Mouse (Mus musculus) spleen, adult 2 months (tissue): ENCODE data around the gene Dexi. TPM values are rescaled to one million over a fixed set of nuclear protein-coding genes. Genes with fewer than 3 reads are reported as not detected.

Source experiments
- DNase-seq, 2 experiments: peaks; one replicate each; pipeline versions ENCODE4 v3.0.0 to v3.0.0-alpha.2; 2012 to 2021; ENCODE audit warnings: low spot score in 2 of 2, low read depth in 1 of 2
- H3K27ac ChIP-seq: fragments of 200-500 bp; 2 replicates; pipeline ENCODE4 v1.5.1; 2012; ENCODE audit warnings: low read length, inconsistent platforms; ENCODE audit not compliant: insufficient read depth
- H3K27me3 ChIP-seq: fragments of 200-500 bp; 2 replicates; pipeline ENCODE4 v1.6.1; 2012; ENCODE audit warnings: mild to moderate bottlenecking, moderate library complexity, low read length, inconsistent platforms; ENCODE audit not compliant: control insufficient read depth, insufficient read depth
- H3K36me3 ChIP-seq: fragments of 200-500 bp; 2 replicates; pipeline ENCODE4 v1.6.1; 2012; ENCODE audit warnings: mild to moderate bottlenecking, low read length, inconsistent platforms; ENCODE audit not compliant: control insufficient read depth, insufficient read depth
- H3K4me1 ChIP-seq: fragments of 200-500 bp; 2 replicates; pipeline ENCODE4 v1.6.1; 2011; ENCODE audit warnings: inconsistent platforms; ENCODE audit not compliant: control insufficient read depth, insufficient read depth, insufficient read length
- H3K4me3 ChIP-seq: fragments of 200-500 bp; 2 replicates; pipeline ENCODE4 v1.5.1; 2011; ENCODE audit warnings: mild to moderate bottlenecking, inconsistent platforms; ENCODE audit not compliant: insufficient read depth, insufficient read length; ENCODE audit errors: extremely low read depth
- CTCF ChIP-seq: fragments of 200-500 bp; IDR thresholded peaks from 2 replicates; pipeline ENCODE4 v1.5.1; 2011; ENCODE audit warnings: mild to moderate bottlenecking, inconsistent platforms; ENCODE audit not compliant: insufficient read depth, insufficient read length, insufficient replicate concordance; ENCODE audit errors: extremely low read depth
- POLR2A ChIP-seq: fragments of 200-500 bp; IDR thresholded peaks from 2 replicates; pipeline ENCODE4 v1.6.1; 2011; ENCODE audit warnings: low read depth, low read length, inconsistent platforms
- WGBS: fragments of 180-500 bp; shearing (Covaris S2); methylation state at CpG from one replicate; pipeline ENCODE4 v1.1.7; 2018; 5-methylcytosine and 5-hydroxymethylcytosine counted together
- polyA plus RNA-seq: library from polyadenylated mRNA; depleted of rRNA; stranded (reverse); fragments of >200 nt; gene quantifications from 2 replicates; pipeline ENCODE4 v1.2.3, GENCODE M21; 2012

Dexi gene
- polyA plus RNA-seq, 1 experiment, result 40.8 TPM

DNA sequence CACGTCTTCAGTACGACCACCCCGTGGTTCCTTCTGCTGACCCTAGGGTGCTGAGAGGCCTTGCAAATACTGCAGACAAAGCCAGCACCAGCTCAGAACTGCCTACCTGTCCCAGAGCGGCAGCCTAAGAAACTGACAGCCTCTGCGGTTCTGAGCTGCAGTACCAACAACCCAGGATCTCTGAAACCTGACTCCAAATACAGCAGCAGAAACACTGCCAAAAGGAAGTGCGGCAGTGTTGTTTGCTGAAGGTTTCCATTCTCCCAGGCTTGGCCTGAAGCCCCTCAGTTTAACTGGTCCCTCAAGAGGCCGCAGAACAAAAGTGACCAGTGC is 1.3 kb downstream of the Dexi start:
- no peak for DNase-seq
- H3K4me3 ChIP-seq, result peak overlapping the region; percentile 73; the same call in 1 of the 2 replicates
- H3K27me3 ChIP-seq, result no peaks in the 10 kb centered on the region
- H3K36me3 ChIP-seq, result no peaks in the 10 kb centered on the region
- TF ChIP-seq POLR2A (no peak), CTCF (no peak)
- H3K27ac ChIP-seq, result peak overlapping the region; percentile 25; the same call in 1 of the 2 replicates
- peaks cover 9% of the 10 kb centered on the region; the same call in 1 of the 2 replicates for H3K4me1 ChIP-seq
- WGBS, result 25% methylated on average over 7 of the region's 7 CpGs

DNA sequence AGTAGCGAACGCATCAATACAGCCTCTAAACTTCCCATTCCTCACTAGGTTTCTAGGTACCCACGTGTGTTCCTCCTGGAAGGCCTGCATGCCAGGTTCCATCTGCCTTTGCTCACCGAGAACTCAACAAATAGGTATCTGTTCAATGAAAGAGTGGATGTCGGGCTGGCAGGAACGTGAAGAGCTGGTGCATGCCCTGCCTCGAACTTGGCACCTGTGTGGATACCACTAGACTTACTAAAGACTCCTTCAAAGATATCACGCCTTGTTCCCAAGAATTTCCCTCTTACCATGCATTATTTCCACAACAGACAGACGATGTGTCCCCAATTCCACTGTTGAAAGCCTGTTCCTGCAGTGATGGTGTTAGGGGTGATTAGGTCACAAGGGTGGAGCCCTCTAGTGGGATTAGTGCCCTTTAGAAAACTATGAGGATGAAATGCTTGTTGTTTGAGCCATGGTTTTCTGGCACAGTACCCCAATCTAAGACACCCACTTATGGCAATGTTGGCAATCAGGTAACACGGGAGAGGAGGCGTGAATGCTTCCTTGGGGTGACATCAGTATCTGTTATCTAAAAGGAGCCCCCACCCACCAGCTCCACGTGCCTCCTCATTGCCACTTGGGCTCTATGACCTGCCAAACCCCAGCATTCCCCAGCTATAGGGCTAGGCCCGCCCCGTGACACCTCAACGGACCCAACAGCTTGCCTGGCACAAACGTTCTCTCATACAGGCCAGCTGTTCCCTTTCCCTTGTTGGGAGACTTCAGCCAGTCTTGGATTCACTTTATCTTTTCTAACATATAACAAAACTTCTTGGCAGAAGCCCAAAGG is 1.9 kb downstream of the Dexi start:
- no peak overlapping the region for H3K27ac ChIP-seq
- no peaks in the 10 kb centered on the region for H3K27me3 ChIP-seq
- DNase-seq, result no peak
- H3K4me3 ChIP-seq, result peak overlapping the region; percentile 73
- WGBS, result 67% methylated on average over 16 of the region's 16 CpGs
- H3K36me3 ChIP-seq, result no peaks in the 10 kb centered on the region
- H3K4me1 ChIP-seq, result peaks cover 11% of the 10 kb centered on the region; the same call in 1 of the 2 replicates
- TF ChIP-seq CTCF (no peak), POLR2A (no peak)

DNA sequence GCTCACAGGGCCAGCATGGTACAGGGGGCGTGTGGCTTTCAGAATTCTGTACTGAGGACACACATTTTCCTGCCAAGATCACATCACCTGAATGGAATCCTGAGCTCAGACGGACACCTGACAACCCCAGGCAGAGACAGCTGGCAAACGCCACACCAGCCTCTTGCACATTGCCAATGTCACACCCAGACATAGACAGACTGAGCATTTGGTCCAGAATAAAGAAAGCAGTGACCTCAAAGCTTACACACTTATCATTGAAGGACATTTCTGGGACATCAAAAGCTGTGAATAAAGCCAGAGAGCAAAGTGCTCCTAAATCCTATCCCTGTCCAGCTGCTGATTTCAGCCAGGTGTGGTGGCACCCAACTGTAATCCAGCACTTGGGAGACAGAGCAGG is 5.9 kb downstream of the Dexi start:
- H3K4me3 ChIP-seq, result no peak overlapping the region
- peaks cover 8% of the 10 kb centered on the region; the same call in 1 of the 2 replicates for H3K4me1 ChIP-seq
- H3K27me3 ChIP-seq, result no peaks in the 10 kb centered on the region
- TF ChIP-seq CTCF (no peak), POLR2A (no peak)
- DNase-seq, result no peak
- no peak overlapping the region for H3K27ac ChIP-seq
- WGBS, result 90% methylated on average over 3 of the region's 3 CpGs
- peaks cover 3% of the 10 kb centered on the region for H3K36me3 ChIP-seq

DNA sequence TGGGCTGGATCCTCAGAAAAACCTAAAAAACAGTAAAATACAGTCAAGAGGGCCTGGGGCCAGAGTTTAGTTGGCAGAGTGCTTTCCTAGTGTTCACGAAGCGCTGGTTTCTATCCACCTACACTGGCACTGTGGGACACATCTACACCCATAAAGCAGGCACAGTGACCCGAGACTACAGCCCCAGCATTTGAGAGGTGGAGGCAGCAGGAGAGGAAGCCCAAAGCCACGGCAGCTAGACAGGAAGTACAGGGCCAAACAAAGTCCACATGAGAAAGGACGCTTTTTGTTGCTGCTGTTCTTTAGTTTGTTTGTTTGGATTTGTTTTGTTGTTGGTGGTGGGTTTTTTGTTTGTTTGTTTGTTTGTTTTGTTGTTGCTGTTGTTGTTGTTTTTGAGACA is 6.5 kb downstream of the Dexi start:
- Histone ChIP-seq H3K27ac (no peak overlapping the region), H3K4me1 (peaks cover 8% of the 10 kb centered on the region; the same call in 1 of the 2 replicates)
- peak in 1 of 2 experiments; percentile 53 for DNase-seq

DNA sequence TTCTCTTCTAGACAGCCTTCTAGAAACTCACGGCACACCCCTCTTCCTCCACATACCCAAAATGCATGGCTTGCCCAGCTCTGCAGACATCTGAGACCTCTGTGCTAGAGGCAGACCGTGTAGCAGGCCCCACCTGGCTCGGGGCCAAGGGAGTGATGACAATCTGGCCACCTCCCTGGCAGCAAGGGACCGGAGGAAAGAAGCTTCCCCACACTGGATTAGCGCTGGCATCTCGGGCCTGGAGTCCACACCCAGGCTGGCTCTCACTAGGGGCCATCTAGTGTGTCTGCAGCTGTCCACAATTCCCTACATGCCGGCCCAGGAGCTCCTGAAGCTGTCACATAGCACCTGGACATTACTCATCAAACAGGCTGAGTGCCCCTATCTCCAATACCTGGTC is 8.3 kb downstream of the Dexi start:
- DNase-seq, result no peak
- Histone ChIP-seq H3K27me3 (no peaks in the 10 kb centered on the region), H3K36me3 (peaks cover 19% of the 10 kb centered on the region), H3K4me1 (peaks cover 2% of the 10 kb centered on the region; the same call in 1 of the 2 replicates), H3K4me3 (no peak overlapping the region), H3K27ac (no peak overlapping the region)
- WGBS, result 85% methylated on average over 7 of the region's 7 CpGs
- TF ChIP-seq CTCF, result no peak
- no peak for TF ChIP-seq POLR2A

More for the DNA sequence above, 6.5 kb downstream of the Dexi start:
- Histone ChIP-seq H3K36me3 (peaks cover 8% of the 10 kb centered on the region), H3K27me3 (no peaks in the 10 kb centered on the region), H3K4me3 (no peak overlapping the region)
- WGBS, result 40% methylated on average over 5 of the region's 5 CpGs
- TF ChIP-seq CTCF (no peak), POLR2A (no peak)

DNA sequence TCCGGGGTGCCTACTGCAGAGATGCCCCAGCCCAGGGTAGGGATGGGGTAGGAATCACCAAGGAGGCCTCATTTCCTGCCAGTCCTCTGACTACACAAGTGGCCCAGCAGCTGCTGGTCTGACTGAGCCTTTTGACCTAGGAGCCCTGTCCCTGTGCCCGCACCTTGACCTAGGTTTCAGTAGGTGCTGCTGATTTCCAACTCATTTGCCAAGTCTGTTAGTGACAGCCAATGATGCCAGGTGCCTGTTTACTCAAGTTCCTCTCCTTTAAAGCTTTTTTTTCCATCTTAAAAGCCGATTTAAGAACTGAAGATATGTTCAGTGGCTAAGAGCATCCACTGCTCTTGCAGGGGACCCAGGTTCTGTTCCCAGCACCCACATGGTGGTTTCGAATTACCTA is 9.1 kb downstream of the Dexi start:
- Histone ChIP-seq H3K36me3 (peaks cover 19% of the 10 kb centered on the region), H3K27me3 (no peaks in the 10 kb centered on the region), H3K4me1 (0 out of 2 replicates have a peak, but pooled peaks cover 2% of the 10 kb centered on the region), H3K4me3 (no peak overlapping the region), H3K27ac (no peak overlapping the region)
- 91% methylated on average over 4 of the region's 4 CpGs for WGBS
- no peak for DNase-seq
- TF ChIP-seq CTCF (no peak), POLR2A (no peak)

DNA sequence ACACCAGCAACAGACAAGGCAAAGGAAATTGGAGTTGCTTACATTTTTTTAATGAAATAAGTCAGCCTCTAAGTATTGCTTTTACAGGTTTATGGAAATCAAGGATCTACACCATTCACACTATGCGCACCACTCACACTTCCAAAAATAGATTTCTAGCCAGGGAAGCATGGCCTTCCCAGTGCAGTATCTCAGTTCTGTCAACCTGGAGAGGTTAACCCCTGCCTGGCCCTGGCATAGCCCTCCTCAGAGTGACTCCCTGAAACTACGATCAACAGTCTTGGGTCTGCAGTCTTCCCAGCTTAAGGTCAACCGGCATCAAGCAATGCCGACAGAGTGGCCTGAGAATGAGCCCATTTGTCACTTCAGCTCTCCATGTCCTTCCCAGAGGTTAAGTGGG is 12.7 kb downstream of the Dexi start:
- Histone ChIP-seq H3K27ac (no peak overlapping the region), H3K27me3 (no peaks in the 10 kb centered on the region), H3K4me3 (no peak overlapping the region), H3K36me3 (peaks cover 42% of the 10 kb centered on the region), H3K4me1 (no peaks in the 10 kb centered on the region)
- TF ChIP-seq CTCF, result no peak
- TF ChIP-seq POLR2A, result no peak
- DNase-seq, result no peak
- 97% methylated on average over 4 of the region's 4 CpGs for WGBS
